Mouse (Mus musculus): ENCODE measurements around the gene Gtpbp3.

GRCm38 (mm10) chr8:71504349-71504748, 16.4 kb downstream of the Gtpbp3 start:
- TF ChIP-seq POLR2A (IDR thresholded peaks at IDR 0.05; ENCODE audit: low read depth, low read length) (no peak), CTCF (conservative IDR thresholded peaks at IDR 0.05 in 1 of 2, IDR thresholded peaks at IDR 0.05 in 1 of 2; ENCODE audit: low read depth in 2 of 2, low read length in 2 of 2) (no peak), E2F4 (IDR thresholded peaks at IDR 0.05; ENCODE audit: insufficient replicate concordance, low read depth, low read length) (no peak), USF1 (IDR thresholded peaks at IDR 0.05; ENCODE audit: low read depth, low read length) (no peak), JUND (conservative IDR thresholded peaks at IDR 0.05; ENCODE audit: low read depth, low read length) (no peak), ZKSCAN1 (IDR thresholded peaks at IDR 0.05; ENCODE audit: borderline replicate concordance, low read depth, low read length) (no peak), MAX (IDR thresholded peaks at IDR 0.05; ENCODE audit: low read length) (no peak), USF2 (conservative IDR thresholded peaks at IDR 0.05; ENCODE audit: low read depth, low read length) (no peak), RCOR1 (conservative IDR thresholded peaks at IDR 0.05; ENCODE audit: low read depth, low read length) (no peak), ETS1 (conservative IDR thresholded peaks at IDR 0.05; ENCODE audit: low read depth, low read length) (no peak), EP300 (IDR thresholded peaks at IDR 0.05; ENCODE audit: low read length) (no peak), ZC3H11A (IDR thresholded peaks at IDR 0.05; ENCODE audit: low read depth, low read length) (no peak), GABPA (IDR thresholded peaks at IDR 0.05; ENCODE audit: insufficient replicate concordance, low read depth, low read length) (no peak), SMC3 (IDR thresholded peaks at IDR 0.05; ENCODE audit: low read depth, low read length) (no peak)
